Mouse (Mus musculus) stomach, postnatal 0 days (tissue): Measurements from ENCODE around the gene Slain2.

Experiments
- CTCF ChIP-seq: IDR thresholded peaks from 2 replicates; pipeline ENCODE4 v1.5.1; 2016; ENCODE audit warnings: antibody characterized with exemption, low read depth, mild to moderate bottlenecking, moderate library complexity
- EP300 ChIP-seq: optimal IDR thresholded peaks from 2 replicates; pipeline ENCODE3; 2016; ENCODE audit warnings: antibody characterized with exemption

DNA sequence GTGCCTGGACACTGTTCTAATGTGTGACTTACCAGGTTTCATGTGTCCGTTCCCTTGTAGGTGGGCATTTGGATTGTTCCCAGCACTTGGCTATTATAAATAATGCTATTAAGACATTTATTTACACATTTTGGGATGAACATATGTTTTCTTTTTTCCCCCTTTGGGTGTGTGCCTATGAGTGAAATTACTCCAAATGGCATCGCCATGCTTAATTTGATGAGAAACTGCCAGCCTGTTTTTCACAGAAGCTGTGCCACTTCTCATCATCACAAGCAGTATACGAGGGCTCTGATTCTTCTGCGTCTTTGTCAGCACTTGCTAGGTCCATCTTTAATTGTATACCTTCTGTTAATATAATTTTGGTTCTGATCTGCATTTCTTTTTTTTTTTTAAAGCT is 6.3 kb downstream of the Slain2 start:
- no peak for TF ChIP-seq CTCF
- no peak for TF ChIP-seq EP300
